Mouse (Mus musculus) heart, adult 2 months (tissue): ENCODE data around the gene Phykpl.

Experiments used
- CTCF ChIP-seq: fragments of 200-600 bp; IDR thresholded peaks from 2 replicates; pipeline ENCODE4 v1.8.1; 2022; ENCODE audit warnings: antibody characterized with exemption, mild to moderate bottlenecking, moderate library complexity
- EP300 ChIP-seq: fragments of 200-500 bp; IDR thresholded peaks from 2 replicates; pipeline ENCODE4 v1.6.1; 2011; ENCODE audit warnings: low read depth, low read length, control low read depth; ENCODE audit not compliant: insufficient read depth

GRCm38 (mm10) chr11:51554590-51554989 lies 30.0 kb upstream of the Phykpl start:
- TF ChIP-seq CTCF (no peak), EP300 (no peak)
